Mouse (Mus musculus): Measurements from ENCODE around the gene Plxna2. TPM values are rescaled to one million over a fixed set of nuclear protein-coding genes. Genes with fewer than 3 reads are reported as not detected.

The Plxna2 gene
- polyA plus RNA-seq, 1 experiment from 2014 or later, result 7.7 TPM

- H3K4me1 ChIP-seq (ENCODE audit: control insufficient read depth, insufficient read depth, low read length), result no peaks in the 10 kb centered on the region
- H3K9me3 ChIP-seq (ENCODE audit: control insufficient read depth, low read depth, low read length), result no peaks in the 10 kb centered on the region
- no peak overlapping the region for H3K27ac ChIP-seq (ENCODE audit: low read length)
- H3K27me3 ChIP-seq (ENCODE audit: control insufficient read depth, insufficient read depth, low read length), result no peaks in the 10 kb centered on the region
- H3K9ac ChIP-seq (replicated peaks; ENCODE audit: low read depth, low read length), result no peak overlapping the region
- no peak for ATAC-seq (ENCODE audit: insufficient number of reproducible peaks, insufficient read depth, low FRiP score, low read depth)
- WGBS, result 68% methylated on average over 4 of the region's 4 CpGs
- no peak overlapping the region for H3K4me3 ChIP-seq (ENCODE audit: low read depth, low read length)
- no peak overlapping the region for H3K4me2 ChIP-seq (replicated peaks; ENCODE audit: low read depth, low read length)
- H3K36me3 ChIP-seq (ENCODE audit: control insufficient read depth, insufficient read depth, low read length), result no peaks in the 10 kb centered on the region
These were observed 96.4 kb downstream of the Plxna2 start for GRCm38 (mm10) chr1:194714138-194715031.

GRCm38 (mm10) chr1:194717451-194717874 is 99.4 kb downstream of the Plxna2 start:
- no peaks in the 10 kb centered on the region for H3K36me3 ChIP-seq (ENCODE audit: control insufficient read depth, insufficient read depth, low read length)
- H3K27ac ChIP-seq (ENCODE audit: low read length), result no peak overlapping the region
- no peak overlapping the region for H3K9ac ChIP-seq (replicated peaks; ENCODE audit: low read depth, low read length)
- H3K9me3 ChIP-seq (ENCODE audit: control insufficient read depth, low read depth, low read length), result no peaks in the 10 kb centered on the region
- H3K4me1 ChIP-seq (ENCODE audit: control insufficient read depth, insufficient read depth, low read length), result no peaks in the 10 kb centered on the region
- no peak overlapping the region for H3K4me3 ChIP-seq (ENCODE audit: low read depth, low read length)
- H3K27me3 ChIP-seq (ENCODE audit: control insufficient read depth, insufficient read depth, low read length), result no peaks in the 10 kb centered on the region
- no peak for ATAC-seq (ENCODE audit: insufficient number of reproducible peaks, insufficient read depth, low FRiP score, low read depth)
- WGBS, result 76% methylated on average over 1 of the region's 1 CpGs
- H3K4me2 ChIP-seq (replicated peaks; ENCODE audit: low read depth, low read length), result no peak overlapping the region

GRCm38 (mm10) chr1:194720406-194720805 is 102.4 kb downstream of the Plxna2 start:
- no peaks in the 10 kb centered on the region for H3K9me3 ChIP-seq (ENCODE audit: control insufficient read depth, low read depth, low read length)
- no peak overlapping the region for H3K4me3 ChIP-seq (ENCODE audit: low read depth, low read length)
- no peak for ATAC-seq (ENCODE audit: insufficient number of reproducible peaks, insufficient read depth, low FRiP score, low read depth)
- no peak overlapping the region for H3K27ac ChIP-seq (ENCODE audit: low read length)
- H3K4me1 ChIP-seq (ENCODE audit: control insufficient read depth, insufficient read depth, low read length), result no peaks in the 10 kb centered on the region
- H3K4me2 ChIP-seq (replicated peaks; ENCODE audit: low read depth, low read length), result no peak overlapping the region
- H3K36me3 ChIP-seq (ENCODE audit: control insufficient read depth, insufficient read depth, low read length), result no peaks in the 10 kb centered on the region
- 71% methylated on average over 4 of the region's 4 CpGs for WGBS
- H3K27me3 ChIP-seq (ENCODE audit: control insufficient read depth, insufficient read depth, low read length), result no peaks in the 10 kb centered on the region
- no peak overlapping the region for H3K9ac ChIP-seq (replicated peaks; ENCODE audit: low read depth, low read length)

- Histone ChIP-seq H3K27me3 (ENCODE audit: control insufficient read depth, insufficient read depth, low read length) (no peaks in the 10 kb centered on the region), H3K36me3 (ENCODE audit: control insufficient read depth, insufficient read depth, low read length) (no peaks in the 10 kb centered on the region; the same call in 1 of the 2 replicates), H3K4me3 (ENCODE audit: low read depth, low read length) (no peak overlapping the region), H3K9ac (replicated peaks; ENCODE audit: low read depth, low read length) (no peak overlapping the region), H3K9me3 (ENCODE audit: control insufficient read depth, low read depth, low read length) (no peaks in the 10 kb centered on the region), H3K4me2 (replicated peaks; ENCODE audit: low read depth, low read length) (no peak overlapping the region), H3K4me1 (ENCODE audit: control insufficient read depth, insufficient read depth, low read length) (no peaks in the 10 kb centered on the region), H3K27ac (ENCODE audit: low read length) (no peak overlapping the region)
- 85% methylated on average over 2 of the region's 2 CpGs for WGBS
- no peak for ATAC-seq (ENCODE audit: insufficient number of reproducible peaks, insufficient read depth, low FRiP score, low read depth)
These were observed 103.2 kb downstream of the Plxna2 start for GRCm38 (mm10) chr1:194721260-194721659.

- 57% methylated on average over 2 of the region's 2 CpGs for WGBS
- no peak overlapping the region for H3K4me3 ChIP-seq (ENCODE audit: low read depth, low read length)
- no peaks in the 10 kb centered on the region; the same call in 1 of the 2 replicates for H3K36me3 ChIP-seq (ENCODE audit: control insufficient read depth, insufficient read depth, low read length)
- H3K27ac ChIP-seq (ENCODE audit: low read length), result no peak overlapping the region
- H3K4me1 ChIP-seq (ENCODE audit: control insufficient read depth, insufficient read depth, low read length), result no peaks in the 10 kb centered on the region
- H3K9me3 ChIP-seq (ENCODE audit: control insufficient read depth, low read depth, low read length), result no peaks in the 10 kb centered on the region
- H3K9ac ChIP-seq (replicated peaks; ENCODE audit: low read depth, low read length), result no peak overlapping the region
- no peak overlapping the region for H3K4me2 ChIP-seq (replicated peaks; ENCODE audit: low read depth, low read length)
- H3K27me3 ChIP-seq (ENCODE audit: control insufficient read depth, insufficient read depth, low read length), result no peaks in the 10 kb centered on the region
- ATAC-seq (ENCODE audit: insufficient number of reproducible peaks, insufficient read depth, low FRiP score, low read depth), result no peak
These were observed 104.3 kb downstream of the Plxna2 start for GRCm38 (mm10) chr1:194722329-194722728.

- H3K36me3 ChIP-seq (ENCODE audit: control insufficient read depth, insufficient read depth, low read length), result no peaks in the 10 kb centered on the region
- H3K4me1 ChIP-seq (ENCODE audit: control insufficient read depth, insufficient read depth, low read length), result no peaks in the 10 kb centered on the region
- H3K4me2 ChIP-seq (replicated peaks; ENCODE audit: low read depth, low read length), result no peak overlapping the region
- H3K27ac ChIP-seq (ENCODE audit: low read length), result no peak overlapping the region
- H3K4me3 ChIP-seq (ENCODE audit: low read depth, low read length), result no peak overlapping the region
- no peak overlapping the region for H3K9ac ChIP-seq (replicated peaks; ENCODE audit: low read depth, low read length)
- H3K27me3 ChIP-seq (ENCODE audit: control insufficient read depth, insufficient read depth, low read length), result no peaks in the 10 kb centered on the region
- WGBS, result 96% methylated on average over 2 of the region's 2 CpGs
- H3K9me3 ChIP-seq (ENCODE audit: control insufficient read depth, low read depth, low read length), result no peaks in the 10 kb centered on the region
- no peak for ATAC-seq (ENCODE audit: insufficient number of reproducible peaks, insufficient read depth, low FRiP score, low read depth)
These were observed 116.8 kb downstream of the Plxna2 start for GRCm38 (mm10) chr1:194734836-194735235.

GRCm38 (mm10) chr1:194739894-194740293 is 121.9 kb downstream of the Plxna2 start:
- Histone ChIP-seq H3K27ac (ENCODE audit: low read length) (no peak overlapping the region), H3K27me3 (ENCODE audit: control insufficient read depth, insufficient read depth, low read length) (no peaks in the 10 kb centered on the region), H3K9ac (replicated peaks; ENCODE audit: low read depth, low read length) (no peak overlapping the region), H3K4me2 (replicated peaks; ENCODE audit: low read depth, low read length) (no peak overlapping the region), H3K36me3 (ENCODE audit: control insufficient read depth, insufficient read depth, low read length) (no peaks in the 10 kb centered on the region), H3K4me3 (ENCODE audit: low read depth, low read length) (no peak overlapping the region), H3K9me3 (ENCODE audit: control insufficient read depth, low read depth, low read length) (no peaks in the 10 kb centered on the region), H3K4me1 (ENCODE audit: control insufficient read depth, insufficient read depth, low read length) (no peaks in the 10 kb centered on the region)
- no peak for ATAC-seq (ENCODE audit: insufficient number of reproducible peaks, insufficient read depth, low FRiP score, low read depth)

GRCm38 (mm10) chr1:194742901-194743422 is 124.9 kb downstream of the Plxna2 start:
- Histone ChIP-seq H3K27me3 (ENCODE audit: control insufficient read depth, insufficient read depth, low read length) (no peaks in the 10 kb centered on the region), H3K4me2 (replicated peaks; ENCODE audit: low read depth, low read length) (no peak overlapping the region), H3K27ac (ENCODE audit: low read length) (no peak overlapping the region), H3K4me3 (ENCODE audit: low read depth, low read length) (no peak overlapping the region), H3K4me1 (ENCODE audit: control insufficient read depth, insufficient read depth, low read length) (peaks cover 3% of the 10 kb centered on the region; the same call in 1 of the 2 replicates), H3K9ac (replicated peaks; ENCODE audit: low read depth, low read length) (no peak overlapping the region), H3K9me3 (ENCODE audit: control insufficient read depth, low read depth, low read length) (no peaks in the 10 kb centered on the region), H3K36me3 (ENCODE audit: control insufficient read depth, insufficient read depth, low read length) (no peaks in the 10 kb centered on the region)
- 41% methylated on average over 2 of the region's 2 CpGs for WGBS
- ATAC-seq (ENCODE audit: insufficient number of reproducible peaks, insufficient read depth, low FRiP score, low read depth), result no peak
